Mouse (Mus musculus): ENCODE measurements around the gene Adm2.

DNA sequence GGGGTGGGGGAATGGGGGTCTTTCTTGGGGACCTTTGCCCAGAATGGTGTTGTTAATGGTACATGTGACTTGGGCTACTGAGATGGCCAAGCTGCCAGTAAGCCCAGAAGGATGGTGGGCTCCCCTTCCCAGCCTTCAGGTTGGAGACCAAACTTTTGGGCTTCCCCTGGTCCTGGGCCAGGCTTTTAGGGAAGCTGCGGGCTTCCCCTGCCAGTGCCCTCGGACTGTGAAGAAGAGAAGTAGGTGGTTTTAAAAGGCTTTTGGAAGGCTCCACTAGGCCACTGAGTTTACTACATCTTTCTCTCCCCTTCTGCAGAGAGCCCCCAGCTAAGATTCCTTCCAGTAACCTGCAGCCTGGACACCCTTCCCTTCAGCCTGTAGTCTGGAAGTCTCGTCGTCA lies 1.1 kb downstream of the Adm2 start:
- TF ChIP-seq EP300 (IDR thresholded peaks at IDR 0.05; ENCODE audit: low read length) (no peak), NELFE (IDR thresholded peaks at IDR 0.05; ENCODE audit: low read depth, low read length) (no peak), CTCF (conservative IDR thresholded peaks at IDR 0.05 in 1 of 2, IDR thresholded peaks at IDR 0.05 in 1 of 2; ENCODE audit: low read depth in 2 of 2, low read length in 2 of 2) (no peak), POLR2A (IDR thresholded peaks at IDR 0.05; ENCODE audit: low read depth, low read length) (no peak), ZNF384 (IDR thresholded peaks at IDR 0.05; ENCODE audit: low read depth, low read length) (no peak)
